Mouse (Mus musculus) heart, embryonic 10.5 days (tissue): ENCODE results near the gene Rbm5. TPM values are rescaled to one million over a fixed set of nuclear protein-coding genes. Genes with fewer than 3 reads are reported as not detected.

Source experiments
- DNase-seq: peaks from one replicate; pipeline ENCODE4 v3.0.0-alpha.2; 2017; ENCODE audit warnings: low spot score
- H3K27ac ChIP-seq: fragments of 300-500 bp; sonication (generic); 2 replicates; pipeline ENCODE4 v1.5.1; 2016; ENCODE audit warnings: mild to moderate bottlenecking
- H3K27me3 ChIP-seq: fragments of 300-500 bp; sonication (generic); 2 replicates; pipeline ENCODE4 v1.6.1; 2016; ENCODE audit warnings: mild to moderate bottlenecking; ENCODE audit not compliant: poor library complexity, insufficient read depth, severe bottlenecking
- H3K36me3 ChIP-seq: fragments of 300-500 bp; sonication (generic); 2 replicates; pipeline ENCODE4 v1.6.1; 2016; ENCODE audit warnings: mild to moderate bottlenecking, moderate library complexity
- H3K4me1 ChIP-seq: fragments of 300-500 bp; sonication (generic); 2 replicates; pipeline ENCODE4 v1.6.1; 2016; ENCODE audit warnings: mild to moderate bottlenecking
- H3K4me3 ChIP-seq: fragments of 300-500 bp; sonication (generic); 2 replicates; pipeline ENCODE4 v1.5.1; 2016; ENCODE audit warnings: mild to moderate bottlenecking, moderate library complexity
- H3K9me3 ChIP-seq: fragments of 300-500 bp; sonication (generic); 2 replicates; pipeline ENCODE4 v1.6.1; 2016; ENCODE audit warnings: mild to moderate bottlenecking, moderate library complexity
- WGBS: fragments of 180-500 bp; shearing (Covaris S2); methylation state at CpG from one replicate; pipeline ENCODE4 v1.1.7; 2016; 5-methylcytosine and 5-hydroxymethylcytosine counted together
- polyA plus RNA-seq: library from polyadenylated mRNA; unstranded; fragments of >200 nt; fragmentation: Nextera tagmentation; extraction: Ambion mirVana; gene quantifications from 2 replicates; pipeline ENCODE4 v1.2.1, GENCODE M21; 2016

Gene Rbm5
- polyA plus RNA-seq, 1 experiment from 2014 or later = 159 TPM

- H3K4me1 ChIP-seq = peaks cover 71% of the 10 kb centered on the region
Measured at GRCm38 (mm10) chr9:107694627-107695026, 76.2 kb downstream of the Rbm5 start.

GRCm38 (mm10) chr9:107693433-107693987, 77.3 kb downstream of the Rbm5 start:
- no peaks in the 10 kb centered on the region for H3K27me3 ChIP-seq
- H3K9me3 ChIP-seq = no peaks in the 10 kb centered on the region
- DNase-seq = no peak
- H3K4me3 ChIP-seq = no peak overlapping the region
- peak overlapping the region; percentile 13; the same call in 1 of the 2 replicates for H3K27ac ChIP-seq
- H3K36me3 ChIP-seq = peaks cover 38% of the 10 kb centered on the region
- H3K4me1 ChIP-seq = peaks cover 60% of the 10 kb centered on the region
- WGBS = 67% methylated on average over 4 of the region's 4 CpGs

More at GRCm38 (mm10) chr9:107694627-107695026, 76.2 kb downstream of the Rbm5 start:
- H3K36me3 ChIP-seq = peaks cover 30% of the 10 kb centered on the region
- DNase-seq = no peak
- no peaks in the 10 kb centered on the region for H3K27me3 ChIP-seq
- 77% methylated on average over 7 of the region's 7 CpGs for WGBS
- H3K4me3 ChIP-seq = no peak overlapping the region
- peak overlapping the region; percentile 31; the same call in 1 of the 2 replicates for H3K27ac ChIP-seq
- H3K9me3 ChIP-seq = no peaks in the 10 kb centered on the region

GRCm38 (mm10) chr9:107692785-107693184, 78.0 kb downstream of the Rbm5 start:
- no peak overlapping the region for H3K4me3 ChIP-seq
- no peak for DNase-seq
- no peaks in the 10 kb centered on the region for H3K27me3 ChIP-seq
- H3K36me3 ChIP-seq = peaks cover 40% of the 10 kb centered on the region
- no peak overlapping the region; the same call in 1 of the 2 replicates for H3K27ac ChIP-seq
- peaks cover 56% of the 10 kb centered on the region for H3K4me1 ChIP-seq
- H3K9me3 ChIP-seq = no peaks in the 10 kb centered on the region
- 70% methylated on average over 5 of the region's 5 CpGs for WGBS

GRCm38 (mm10) chr9:107690391-107690790, 80.4 kb downstream of the Rbm5 start:
- DNase-seq = no peak
- Histone ChIP-seq H3K9me3 (no peaks in the 10 kb centered on the region), H3K4me3 (no peak overlapping the region), H3K27me3 (peaks cover 4% of the 10 kb centered on the region; the same call in 1 of the 2 replicates), H3K27ac (no peak overlapping the region), H3K4me1 (peaks cover 45% of the 10 kb centered on the region), H3K36me3 (peaks cover 50% of the 10 kb centered on the region)
- WGBS = 72% methylated on average over 8 of the region's 8 CpGs

Other genes starting within 250 kb of the Rbm5 start
- 42.7 and 46.8 TPM in 2 replicates for gene Tmem115, start 237.1 kb downstream of the Rbm5 start, polyA plus RNA-seq
- gene Cyb561d2, start 228.8 kb downstream of the Rbm5 start, polyA plus RNA-seq = 24.1 and 24.5 TPM in 2 replicates
- gene Nprl2, start 228.8 kb downstream of the Rbm5 start, polyA plus RNA-seq = 28.3 and 33.1 TPM in 2 replicates
- gene Zmynd10, start 223.7 kb downstream of the Rbm5 start, polyA plus RNA-seq = 0.17 TPM in 1 of 2 replicates, not detected in the other
- gene Rassf1, start 219.4 kb downstream of the Rbm5 start, polyA plus RNA-seq = 50.5 and 51.7 TPM in 2 replicates
- gene Tusc2, start 207.7 kb downstream of the Rbm5 start, polyA plus RNA-seq = 64.7 and 70.0 TPM in 2 replicates
- 116 and 128 TPM in 2 replicates for gene Hyal2, start 203.1 kb downstream of the Rbm5 start, polyA plus RNA-seq
- 4.9 and 6.8 TPM in 2 replicates for gene Hyal1, start 194.1 kb downstream of the Rbm5 start, polyA plus RNA-seq
- 14.8 and 15.3 TPM in 2 replicates for gene Naa80, start 192.1 kb downstream of the Rbm5 start, polyA plus RNA-seq
- gene Hyal3, start 190.2 kb downstream of the Rbm5 start, polyA plus RNA-seq = 0.36 and 0.70 TPM in 2 replicates
- gene Ifrd2, start 183.4 kb downstream of the Rbm5 start, polyA plus RNA-seq = 58.0 and 62.8 TPM in 2 replicates
- 4.9 and 8.2 TPM in 2 replicates for gene Sema3b, start 161.8 kb downstream of the Rbm5 start, polyA plus RNA-seq
- gene Gnai2, start 135.6 kb downstream of the Rbm5 start, polyA plus RNA-seq = 359 and 404 TPM in 2 replicates
- 4.2 and 4.5 TPM in 2 replicates for gene Slc38a3, start 101.5 kb downstream of the Rbm5 start, polyA plus RNA-seq
- 1.2 and 3.2 TPM in 2 replicates for gene Gnat1, start 91.3 kb downstream of the Rbm5 start, polyA plus RNA-seq
- 4.7 and 13.2 TPM in 2 replicates for gene Sema3f, start 60.5 kb downstream of the Rbm5 start, polyA plus RNA-seq
- gene Rbm6, start 102.2 kb upstream of the Rbm5 start, polyA plus RNA-seq = 59.6 and 67.1 TPM in 2 replicates
- gene Mon1a, start 117.2 kb upstream of the Rbm5 start, polyA plus RNA-seq = 10.7 and 10.8 TPM in 2 replicates
- gene Mst1r, start 135.9 kb upstream of the Rbm5 start, polyA plus RNA-seq = 3.8 and 4.1 TPM in 2 replicates
- gene Actl11, start 157.5 kb upstream of the Rbm5 start, polyA plus RNA-seq = not detected in 2 replicates
- 0.79 and 2.3 TPM in 2 replicates for gene Camkv, start 164.7 kb upstream of the Rbm5 start, polyA plus RNA-seq
- gene Traip, start 179.1 kb upstream of the Rbm5 start, polyA plus RNA-seq = 18.7 and 30.8 TPM in 2 replicates
- 29.4 and 33.6 TPM in 2 replicates for gene Uba7, start 204.5 kb upstream of the Rbm5 start, polyA plus RNA-seq
- gene Gm20661, start 212.1 kb upstream of the Rbm5 start, polyA plus RNA-seq = 2.2 and 3.4 TPM in 2 replicates
- gene Inka1, start 214.9 kb upstream of the Rbm5 start, polyA plus RNA-seq = 58.7 and 71.1 TPM in 2 replicates
- gene Cdhr4, start 221.5 kb upstream of the Rbm5 start, polyA plus RNA-seq = 4.0 and 5.2 TPM in 2 replicates
- 0.69 and 1.0 TPM in 2 replicates for gene Gm20662, start 225.4 kb upstream of the Rbm5 start, polyA plus RNA-seq
- gene Ip6k1, start 231.5 kb upstream of the Rbm5 start, polyA plus RNA-seq = 40.7 and 42.3 TPM in 2 replicates